Mouse (Mus musculus): ENCODE results near the gene Gpatch2l. TPM values are rescaled to one million over a fixed set of nuclear protein-coding genes. Genes with fewer than 3 reads are reported as not detected.
A peak's percentile ranks its signal among the peaks of the same experiment; 100 is the strongest.

The Gpatch2l gene
- polyA plus RNA-seq, 1 experiment from 2014 or later = 31.2 TPM

DNA sequence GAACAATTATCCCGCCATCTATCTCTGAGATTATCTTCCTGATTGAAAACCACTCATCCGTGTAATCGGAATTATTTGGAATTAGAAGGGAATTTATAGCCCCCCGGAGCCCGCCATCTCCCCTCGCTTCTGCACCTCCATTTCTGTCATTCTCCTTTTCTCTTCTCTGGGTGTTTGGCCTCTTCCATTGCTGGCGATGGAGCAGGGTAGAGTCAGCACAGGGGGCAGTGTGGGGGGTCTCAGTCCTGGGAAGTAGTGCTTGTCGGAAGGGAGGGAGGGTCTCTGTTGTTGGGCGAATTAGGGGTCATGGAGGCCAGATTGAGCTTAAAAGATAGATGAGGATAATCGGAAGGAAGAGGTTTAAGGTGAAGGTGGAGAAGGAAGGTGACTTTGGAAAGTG lies 89.6 kb downstream of the Gpatch2l start:
- no peaks in the 10 kb centered on the region for H3K9me3 ChIP-seq (ENCODE audit: control insufficient read depth, low read length)
- H3K9ac ChIP-seq (replicated peaks; ENCODE audit: low read length) = no peak overlapping the region
- no peak overlapping the region for H3K4me2 ChIP-seq (ENCODE audit: low read length)
- ATAC-seq (ENCODE audit: low FRiP score, low TSS enrichment) (no peak), DNase-seq (no peak)
- 45% methylated on average over 10 of the region's 10 CpGs for WGBS
- 0 out of 2 replicates have a peak, but pooled peaks cover 6% of the 10 kb centered on the region for H3K4me1 ChIP-seq (ENCODE audit: control insufficient read depth, insufficient read depth, low read length)
- H3K4me3 ChIP-seq (replicated peaks; ENCODE audit: low read depth, low read length) = no peak overlapping the region
- no peak overlapping the region for H3K27ac ChIP-seq (replicated peaks; ENCODE audit: low read depth, low read length)
- no peaks in the 10 kb centered on the region for H3K36me3 ChIP-seq (ENCODE audit: control insufficient read depth, insufficient read depth, low read length)
- H3K27me3 ChIP-seq (ENCODE audit: control insufficient read depth, insufficient read depth, low read length) = no peaks in the 10 kb centered on the region

- DNase-seq = no peak
- H3K4me3 ChIP-seq (replicated peaks; ENCODE audit: low read depth, low read length) = no peak overlapping the region
- no peak for ATAC-seq (ENCODE audit: low FRiP score, low TSS enrichment)
- no peak overlapping the region for H3K4me2 ChIP-seq (ENCODE audit: low read length)
- 97% methylated on average over 3 of the region's 3 CpGs for WGBS
- no peaks in the 10 kb centered on the region for H3K9me3 ChIP-seq (ENCODE audit: control insufficient read depth, low read length)
- no peak overlapping the region; the same call in 1 of the 2 replicates for H3K27ac ChIP-seq (replicated peaks; ENCODE audit: low read depth, low read length)
- 0 out of 2 replicates have a peak, but pooled peaks cover under 1% of the 10 kb centered on the region for H3K4me1 ChIP-seq (ENCODE audit: control insufficient read depth, insufficient read depth, low read length)
- no peaks in the 10 kb centered on the region for H3K36me3 ChIP-seq (ENCODE audit: control insufficient read depth, insufficient read depth, low read length)
- no peaks in the 10 kb centered on the region for H3K27me3 ChIP-seq (ENCODE audit: control insufficient read depth, insufficient read depth, low read length)
- no peak overlapping the region for H3K9ac ChIP-seq (replicated peaks; ENCODE audit: low read length)
Observed at GRCm38 (mm10) chr12:86336209-86336608, 94.6 kb downstream of the Gpatch2l start.

DNA sequence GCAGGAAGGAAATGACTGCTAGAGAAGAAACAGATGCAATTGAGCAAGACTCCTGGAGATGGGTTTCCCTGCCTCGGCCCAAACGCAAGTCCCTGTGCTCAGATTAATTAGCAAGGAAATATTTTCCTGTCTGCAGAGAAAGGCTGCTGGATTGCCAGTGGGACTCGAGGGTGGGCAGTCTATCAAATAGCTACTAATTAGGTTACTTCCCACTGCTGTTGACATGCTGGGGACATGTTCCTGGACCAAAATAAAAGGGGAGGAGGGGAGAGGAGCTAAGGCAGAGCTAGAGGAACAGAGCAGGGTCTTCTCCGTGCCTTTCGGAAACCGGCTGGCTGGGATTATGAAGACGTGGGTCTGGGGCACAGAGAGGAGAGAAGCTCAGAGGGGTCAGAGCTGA lies 95.2 kb downstream of the Gpatch2l start:
- Histone ChIP-seq H3K4me2 (ENCODE audit: low read length) (no peak overlapping the region), H3K4me1 (ENCODE audit: control insufficient read depth, insufficient read depth, low read length) (no peaks in the 10 kb centered on the region), H3K4me3 (replicated peaks; ENCODE audit: low read depth, low read length) (no peak overlapping the region), H3K27ac (replicated peaks; ENCODE audit: low read depth, low read length) (peak overlapping the region; percentile 32; the same call in 1 of the 2 replicates), H3K9me3 (ENCODE audit: control insufficient read depth, low read length) (no peaks in the 10 kb centered on the region), H3K27me3 (ENCODE audit: control insufficient read depth, insufficient read depth, low read length) (no peaks in the 10 kb centered on the region), H3K9ac (replicated peaks; ENCODE audit: low read length) (no peak overlapping the region), H3K36me3 (ENCODE audit: control insufficient read depth, insufficient read depth, low read length) (no peaks in the 10 kb centered on the region)
- 60% methylated on average over 7 of the region's 7 CpGs for WGBS
- DNase-seq (no peak), ATAC-seq (ENCODE audit: low FRiP score, low TSS enrichment) (no peak)

Other genes with a start within 250 kb of the Gpatch2l start
- gene Tgfb3, start 162.8 kb upstream of the Gpatch2l start, polyA plus RNA-seq (2014; fragmentation: Nextera tagmentation; extraction: Ambion mirVana) = 1.3 and 2.1 TPM in 2 replicates
- 51.6 and 57.5 TPM in 2 replicates for gene Ift43, start 159.3 kb upstream of the Gpatch2l start, polyA plus RNA-seq (2014; fragmentation: Nextera tagmentation; extraction: Ambion mirVana)
- gene Esrrb, start 119.3 kb downstream of the Gpatch2l start, polyA plus RNA-seq (2014; fragmentation: Nextera tagmentation; extraction: Ambion mirVana) = 7.3 and 9.8 TPM in 2 replicates